Mouse (Mus musculus) right cerebral cortex, postnatal 4 days (tissue): Measurements from ENCODE around the gene Cdh4.

ENCODE experiments used
- DNase-seq: peaks from one replicate; pipeline ENCODE4 v3.0.0-alpha.2; 2022

Gene Cdh4

DNA sequence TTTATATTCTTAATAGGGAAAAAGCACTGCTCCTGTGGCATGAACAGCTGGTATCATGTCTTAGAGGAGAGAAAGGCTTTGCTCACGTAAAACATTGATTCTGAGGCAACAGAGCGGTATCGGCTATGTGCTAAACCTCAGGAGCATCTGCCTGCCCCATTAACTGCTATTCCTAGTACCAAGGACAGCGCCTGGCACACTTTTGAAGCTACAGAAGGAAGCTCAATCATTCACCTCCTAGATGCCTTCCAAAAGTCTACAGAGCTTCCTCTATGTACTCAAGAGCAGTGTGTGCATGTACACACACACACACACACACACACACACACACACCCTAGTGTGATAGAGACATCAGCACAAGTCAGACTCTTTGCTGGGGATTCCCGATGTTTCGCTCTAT is 34.4 kb downstream of the Cdh4 start:
- no peak for DNase-seq

DNA sequence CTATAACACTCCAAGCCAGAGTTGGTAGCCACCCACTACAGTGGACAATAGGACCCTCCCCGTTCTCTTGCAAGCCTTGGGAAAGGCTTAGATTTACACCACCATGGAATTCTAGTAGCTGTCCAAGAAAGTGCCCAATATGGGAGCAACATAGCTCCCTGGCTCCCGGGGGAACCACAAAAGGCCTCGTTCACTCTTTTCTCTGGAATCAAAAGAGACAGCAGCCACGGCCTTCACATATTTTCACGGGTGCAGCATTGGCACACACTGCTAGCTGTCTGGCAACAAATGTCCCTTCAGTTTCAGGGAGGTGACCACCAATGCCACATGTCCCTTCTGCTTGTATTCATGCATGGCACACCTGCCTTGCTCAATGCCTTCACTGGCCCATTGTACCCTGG is 38.6 kb downstream of the Cdh4 start:
- peak; percentile 21 for DNase-seq

DNA sequence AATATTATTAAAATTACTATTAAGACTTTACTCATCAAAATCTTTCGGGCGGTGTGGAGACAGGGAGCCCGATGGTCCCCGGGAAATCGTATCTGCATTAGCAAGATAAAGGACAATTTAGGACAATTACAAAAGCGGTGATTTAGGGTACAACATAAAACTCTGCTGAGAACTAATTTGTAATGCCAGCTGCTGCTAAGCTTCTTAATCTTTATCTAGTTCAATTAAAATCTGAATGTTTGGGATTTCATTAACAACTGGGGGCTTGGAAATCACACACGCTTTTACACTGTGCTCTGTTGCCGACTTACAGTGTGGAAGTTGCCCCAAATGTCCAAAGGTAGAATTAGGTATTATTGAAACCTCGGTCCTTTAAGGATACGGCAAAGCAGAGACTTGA is 39.1 kb downstream of the Cdh4 start:
- DNase-seq, result no peak

DNA sequence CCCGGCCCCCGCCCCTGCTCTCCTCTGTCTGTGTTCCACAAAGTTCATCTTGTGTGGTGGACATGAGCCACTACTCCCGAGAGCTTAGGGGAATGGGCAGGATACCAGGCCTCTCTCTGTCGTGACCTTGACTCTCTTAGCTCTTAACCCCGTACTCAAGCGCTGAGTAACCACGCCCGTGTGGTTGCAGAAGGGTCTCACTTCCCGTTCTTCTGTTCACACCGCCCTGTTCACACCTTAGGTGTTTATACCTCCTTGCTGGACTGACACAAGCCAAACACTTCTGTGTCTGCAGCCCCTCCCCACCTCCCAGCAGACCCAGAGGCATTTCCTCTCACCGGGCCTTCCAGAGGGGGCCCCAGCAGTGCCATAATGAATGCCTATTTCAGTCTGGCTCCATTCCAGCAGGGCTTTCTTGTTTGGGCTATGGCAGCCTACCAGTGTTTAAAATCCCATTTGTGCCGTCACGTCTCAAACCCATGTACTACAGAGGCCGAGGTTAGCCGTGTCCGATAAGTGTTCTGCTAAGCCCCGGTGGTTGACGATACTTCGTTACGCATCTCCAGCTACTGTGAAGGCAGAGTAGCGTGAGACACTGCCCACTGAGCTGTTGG is 46.4 kb downstream of the Cdh4 start:
- no peak for DNase-seq

DNA sequence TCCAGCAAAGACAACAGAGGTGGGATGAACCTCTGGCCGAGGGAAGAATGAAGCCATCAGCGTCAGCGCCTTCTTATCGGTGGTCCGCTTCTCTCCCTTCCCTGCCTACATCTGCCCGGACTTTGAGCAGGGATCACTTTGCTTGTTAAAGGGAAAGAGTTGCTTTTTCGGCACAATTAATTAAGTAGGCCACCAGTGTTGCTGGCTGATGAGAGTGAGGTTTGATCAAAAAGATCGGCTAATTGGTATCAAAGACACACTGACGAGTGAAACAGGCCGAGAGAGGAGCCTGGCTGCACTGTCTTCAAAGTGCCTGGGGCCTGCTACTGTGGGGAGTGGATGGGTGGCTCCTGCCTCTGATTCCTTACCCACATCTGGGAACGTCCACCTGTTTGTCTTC is 49.7 kb downstream of the Cdh4 start:
- DNase-seq, result no peak

DNA sequence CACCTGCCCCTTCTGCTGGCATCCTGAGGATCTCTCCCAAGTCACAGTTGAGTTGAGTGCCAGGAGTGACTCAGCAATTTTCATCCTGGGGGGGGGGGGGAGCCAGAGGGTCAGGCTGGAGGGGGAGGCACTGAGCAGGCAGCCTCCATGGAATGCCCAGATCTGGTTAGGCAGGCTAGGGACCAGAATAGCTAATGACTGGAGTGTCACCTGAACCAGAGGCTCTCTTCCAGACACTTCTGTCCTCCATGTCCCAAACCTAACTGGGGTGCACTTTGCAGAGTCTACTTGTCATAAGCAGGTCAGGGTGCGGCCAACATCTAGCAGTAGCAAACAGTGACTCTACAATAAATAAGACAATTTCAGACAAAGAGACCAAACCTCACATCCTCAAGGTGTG is 52.0 kb downstream of the Cdh4 start:
- no peak for DNase-seq

DNA sequence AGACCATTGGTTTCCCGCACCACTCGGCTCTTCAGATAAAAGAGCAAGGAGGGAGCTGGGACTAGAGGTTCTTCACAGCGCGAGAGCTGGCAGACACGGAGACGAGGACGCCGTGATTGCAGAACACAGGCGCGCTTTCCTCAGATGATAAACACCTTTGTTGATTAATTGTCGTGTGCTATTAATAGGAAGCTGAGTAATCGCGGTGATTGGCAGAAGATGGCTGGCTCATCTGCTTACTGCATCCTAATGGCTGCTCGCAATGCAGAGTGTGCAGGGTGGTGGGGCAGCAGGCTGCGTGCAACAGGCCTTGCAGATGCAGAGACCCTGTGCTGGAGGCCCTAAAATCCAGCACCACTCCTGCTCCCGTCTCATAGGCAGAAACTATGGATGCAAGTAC is 68.2 kb downstream of the Cdh4 start:
- DNase-seq, result no peak

DNA sequence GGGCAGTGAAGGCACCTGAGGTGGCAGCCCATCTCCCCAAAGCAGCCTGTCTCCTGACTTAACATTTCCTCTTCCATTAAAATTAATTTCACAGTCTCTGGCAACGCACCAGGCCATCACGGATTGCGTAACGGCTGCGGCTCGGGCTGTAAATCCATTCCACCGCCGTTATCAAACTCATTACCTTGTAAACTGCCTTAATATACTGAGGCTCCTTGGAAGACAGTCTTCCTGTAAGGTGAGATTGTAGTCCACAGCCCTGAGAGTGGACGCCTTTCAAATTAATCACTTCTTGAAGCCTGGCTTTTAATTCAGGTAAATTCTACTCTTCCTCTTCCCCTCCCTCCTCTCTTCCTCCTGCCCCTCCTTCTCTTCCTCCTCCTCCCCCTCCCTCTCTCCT is 74.3 kb downstream of the Cdh4 start:
- no peak for DNase-seq

DNA sequence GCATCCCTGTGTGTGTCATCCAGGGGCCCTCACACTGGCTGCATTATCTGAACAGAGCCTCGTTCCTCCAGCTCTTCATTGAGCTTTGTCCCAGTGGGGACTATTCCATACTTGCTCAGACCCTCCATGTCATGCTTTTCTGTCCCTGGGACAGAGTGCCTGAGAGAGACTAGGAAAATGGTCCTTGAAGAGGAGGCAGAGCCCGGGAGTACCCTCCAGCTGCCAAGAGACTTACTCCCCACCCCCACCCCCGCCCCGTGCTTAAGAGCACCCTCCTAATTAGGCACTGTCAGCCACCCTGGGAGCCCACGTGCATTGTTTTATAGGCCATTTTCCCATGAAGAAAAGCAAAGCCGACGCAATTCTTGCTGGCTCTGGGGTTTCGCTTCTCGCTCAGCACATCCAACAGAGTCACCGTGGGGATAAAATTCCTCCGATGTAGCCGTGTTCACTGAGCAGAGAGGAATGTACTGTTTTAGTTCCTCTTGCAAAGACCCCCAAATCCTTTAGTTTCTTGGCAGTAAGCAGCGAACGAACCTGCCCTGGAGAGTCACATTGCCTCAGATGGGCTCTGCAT is 76.3 kb downstream of the Cdh4 start:
- DNase-seq, result no peak

DNA sequence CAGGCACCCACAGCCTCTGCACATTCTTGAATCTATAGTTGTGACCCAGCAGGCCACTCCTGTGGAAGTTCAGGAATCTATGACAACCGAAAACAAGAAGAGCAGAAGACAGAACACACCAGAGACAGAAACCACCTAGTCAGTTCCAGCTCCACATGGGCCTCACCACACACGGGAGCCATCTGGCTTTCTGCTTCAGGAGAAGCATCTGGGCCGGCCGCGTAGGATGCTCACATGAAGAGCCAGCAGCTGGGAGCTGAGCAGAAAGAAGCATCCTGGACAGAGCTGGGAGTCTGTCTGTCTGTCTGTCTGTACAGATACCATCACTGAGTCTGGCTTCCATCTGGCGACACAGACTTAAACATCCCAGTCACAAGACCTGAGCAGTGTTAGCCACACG is 76.9 kb downstream of the Cdh4 start:
- DNase-seq, result no peak

DNA sequence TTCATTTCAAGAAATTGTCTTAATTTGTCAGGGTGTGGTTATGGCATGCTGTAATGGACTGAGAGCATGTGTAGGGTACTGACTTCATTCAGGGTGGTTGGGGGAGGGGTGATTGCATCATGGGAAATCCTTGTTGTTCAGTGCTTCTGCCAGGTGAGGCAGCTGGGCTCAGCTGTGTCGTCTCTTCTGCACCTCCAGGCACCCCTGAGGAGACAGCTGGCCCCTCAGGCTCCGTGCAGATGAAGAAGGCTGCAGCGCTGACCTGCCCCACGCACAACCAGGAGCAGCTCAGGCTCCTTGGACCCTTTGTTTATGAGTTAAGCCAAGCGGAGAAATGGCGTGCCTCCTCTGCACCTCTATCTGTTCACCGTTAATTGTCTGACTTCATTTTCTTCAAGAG is 77.7 kb downstream of the Cdh4 start:
- DNase-seq, result no peak

DNA sequence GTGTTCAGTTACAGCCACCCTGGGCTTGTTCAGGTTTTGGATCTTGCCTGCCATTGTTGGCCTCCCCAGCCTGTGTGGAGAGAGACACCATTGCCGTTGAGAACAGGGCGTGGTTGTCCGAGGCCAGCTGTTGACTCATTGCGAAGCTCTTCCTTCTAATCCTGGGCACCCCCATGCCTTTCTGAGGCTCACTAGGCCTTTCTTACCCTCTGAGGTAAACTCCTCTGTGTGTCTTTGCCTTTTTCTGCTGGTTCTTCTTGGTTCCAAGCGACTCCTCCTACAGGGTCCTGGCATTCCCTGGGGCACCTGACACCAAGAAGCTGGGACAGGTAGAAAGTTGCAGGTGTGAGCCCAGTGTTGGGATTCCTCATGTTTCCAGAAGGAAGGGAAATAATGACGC is 78.7 kb downstream of the Cdh4 start:
- DNase-seq, result no peak

DNA sequence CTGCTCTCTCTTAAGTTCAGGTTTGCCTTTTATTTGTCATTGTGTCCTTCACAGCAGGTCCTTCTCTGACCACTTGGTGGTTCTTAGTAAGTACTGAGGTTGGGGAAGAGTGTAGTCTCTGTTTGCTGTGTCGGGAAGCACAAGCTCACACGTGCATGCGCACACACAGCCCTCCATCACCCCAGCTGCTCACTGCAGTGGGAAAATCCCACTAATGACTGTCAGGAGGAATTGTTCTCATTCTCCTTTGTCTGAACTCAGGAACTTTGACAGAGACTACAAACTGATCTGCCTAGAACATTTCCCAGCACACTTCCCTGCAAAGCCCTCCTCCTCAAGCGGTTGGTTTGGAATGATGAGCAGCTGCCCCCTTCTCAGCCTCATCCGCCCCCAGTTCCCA is 79.2 kb downstream of the Cdh4 start:
- no peak for DNase-seq

DNA sequence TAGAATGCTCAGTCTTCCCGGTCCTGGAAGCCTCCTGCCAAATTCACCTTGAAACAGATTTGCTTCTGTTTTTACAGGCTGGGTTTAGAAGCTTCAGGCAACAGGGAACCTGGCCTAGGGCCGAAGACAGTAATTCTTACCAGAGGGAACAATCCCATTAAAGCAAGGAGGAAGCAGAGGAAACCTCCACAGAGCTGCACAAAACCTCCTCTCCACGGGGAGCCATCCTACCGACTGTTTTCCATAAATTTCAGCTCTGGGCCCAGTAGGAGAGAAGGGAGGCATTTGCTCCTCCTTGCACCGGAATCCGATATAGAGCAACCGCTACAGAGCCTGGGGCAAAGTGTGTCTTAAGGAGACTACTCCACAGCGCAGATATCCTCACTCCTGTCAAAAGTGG is 79.9 kb downstream of the Cdh4 start:
- no peak for DNase-seq

DNA sequence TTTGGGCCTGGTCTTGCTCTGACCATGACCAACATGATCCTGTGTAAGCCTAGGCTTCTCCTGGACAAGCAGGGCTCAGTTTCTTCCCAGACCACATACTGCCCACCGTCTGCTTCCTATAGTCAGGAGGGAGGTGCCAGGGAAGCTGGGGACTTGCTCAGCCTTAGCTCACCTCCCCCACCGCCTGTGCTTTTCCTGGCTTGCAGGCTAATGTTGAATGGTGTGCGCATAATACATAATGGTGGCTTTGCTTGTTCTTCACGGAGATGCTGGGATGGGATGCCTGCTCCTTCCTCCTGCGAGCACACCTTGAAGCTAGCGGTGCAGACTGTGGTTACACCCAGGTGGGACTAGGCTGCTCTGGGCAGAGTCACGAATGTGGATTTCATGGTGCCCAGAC is 84.7 kb downstream of the Cdh4 start:
- DNase-seq, result no peak

DNA sequence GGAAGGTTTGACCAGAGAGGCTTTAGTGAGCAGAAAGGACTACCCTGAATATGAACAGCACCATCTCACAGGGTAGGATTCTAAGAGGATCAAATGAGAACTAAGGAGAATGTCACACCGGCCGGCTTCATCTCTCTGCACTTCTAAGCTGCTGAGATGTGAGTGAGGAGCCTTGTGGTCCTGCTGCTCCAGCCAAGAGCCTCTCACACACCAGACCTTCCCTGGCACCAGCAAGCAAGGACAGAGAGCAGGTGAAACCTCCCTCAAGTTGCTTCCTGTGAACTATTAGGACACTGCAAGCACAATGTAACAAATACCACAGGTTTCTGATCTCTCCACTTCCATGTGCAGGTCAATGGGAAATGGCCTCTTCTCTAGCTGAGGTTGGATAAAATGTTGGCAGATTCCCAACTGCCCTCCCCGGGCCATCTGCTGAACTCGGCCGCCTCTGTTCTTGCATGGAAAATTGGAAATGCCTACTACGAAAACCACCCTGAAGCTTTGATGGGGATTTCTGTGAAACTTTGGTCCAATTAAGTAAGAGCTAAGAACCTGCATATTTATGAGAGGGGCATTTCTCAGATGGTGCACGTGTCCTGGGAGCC is 88.3 kb downstream of the Cdh4 start:
- DNase-seq, result no peak

DNA sequence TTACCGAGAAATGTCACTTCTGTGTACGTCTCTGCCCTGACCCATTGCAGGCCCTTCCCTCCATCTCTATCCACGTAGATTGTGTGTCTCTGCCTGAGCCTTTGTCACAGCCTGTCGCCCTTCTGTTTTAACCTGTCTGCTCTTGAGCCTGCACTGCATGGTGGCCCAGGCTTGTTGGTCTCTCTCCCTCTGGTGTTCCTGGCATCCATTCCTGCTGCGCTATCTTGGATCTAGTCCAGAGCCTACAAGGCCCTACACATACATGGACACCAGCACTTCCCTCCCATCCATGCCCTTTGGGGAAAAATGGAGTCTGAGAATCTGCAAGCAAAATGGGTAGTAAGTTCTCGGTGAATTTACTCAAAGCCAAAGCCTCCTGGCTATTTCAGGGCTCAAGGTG is 91.0 kb downstream of the Cdh4 start:
- no peak for DNase-seq

DNA sequence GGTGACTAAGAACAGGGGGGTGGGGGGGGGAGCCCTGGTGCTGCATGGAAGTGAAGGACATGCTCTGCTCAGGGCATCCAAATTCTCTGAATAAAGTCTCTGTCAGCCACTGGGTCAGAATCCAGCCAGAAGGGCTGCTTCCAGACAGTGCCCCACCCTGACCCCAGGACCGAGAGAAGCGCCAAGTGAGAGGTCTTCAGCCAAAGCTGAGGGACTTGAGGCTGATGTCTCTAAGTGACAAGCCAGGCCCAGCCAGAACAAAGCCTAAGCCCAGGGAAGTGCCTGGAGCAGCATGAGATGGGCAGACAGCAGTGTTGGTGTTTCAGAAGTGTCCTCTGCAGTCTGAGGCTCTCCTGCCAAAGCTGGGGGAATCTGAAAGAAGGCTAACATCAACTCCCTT is 91.7 kb downstream of the Cdh4 start:
- no peak for DNase-seq

DNA sequence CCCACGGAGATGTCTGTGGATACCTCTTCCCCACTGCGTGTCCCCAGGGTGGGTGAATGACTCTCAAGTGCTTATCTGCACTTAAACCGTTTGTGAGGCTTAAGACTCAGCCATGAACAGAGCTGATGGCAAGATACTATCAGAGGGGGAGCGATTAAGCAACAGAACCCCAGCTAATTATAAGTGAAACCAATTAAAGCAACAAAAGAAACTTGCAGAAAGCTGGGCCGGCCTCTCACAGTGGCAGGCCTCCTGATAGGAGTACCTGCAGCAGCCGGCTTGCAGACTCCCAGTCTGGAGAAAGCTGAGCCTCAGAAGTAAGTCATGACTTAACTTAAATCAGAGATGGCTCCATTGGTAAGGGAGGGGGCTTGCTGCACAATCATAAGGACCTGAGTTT is 93.0 kb downstream of the Cdh4 start:
- no peak for DNase-seq

DNA sequence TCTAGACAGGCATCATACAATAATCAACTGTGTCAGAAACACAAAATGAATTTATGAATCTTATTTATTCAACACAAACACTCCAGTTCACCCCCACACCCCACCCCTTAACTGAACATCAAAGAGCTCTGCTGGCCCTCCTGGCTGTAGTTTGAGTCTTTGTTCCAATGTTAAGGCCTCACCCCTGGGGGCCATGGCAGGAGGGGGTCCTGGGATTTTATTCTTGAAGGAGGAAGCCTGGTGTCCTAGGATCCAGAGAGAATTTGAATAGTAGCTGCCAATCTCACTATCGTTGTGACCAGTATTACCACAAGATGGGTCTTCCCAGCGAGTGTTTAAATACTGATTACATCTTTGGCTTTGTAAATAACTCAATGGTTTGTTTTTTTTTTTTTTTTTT is 94.5 kb downstream of the Cdh4 start:
- DNase-seq, result no peak

DNA sequence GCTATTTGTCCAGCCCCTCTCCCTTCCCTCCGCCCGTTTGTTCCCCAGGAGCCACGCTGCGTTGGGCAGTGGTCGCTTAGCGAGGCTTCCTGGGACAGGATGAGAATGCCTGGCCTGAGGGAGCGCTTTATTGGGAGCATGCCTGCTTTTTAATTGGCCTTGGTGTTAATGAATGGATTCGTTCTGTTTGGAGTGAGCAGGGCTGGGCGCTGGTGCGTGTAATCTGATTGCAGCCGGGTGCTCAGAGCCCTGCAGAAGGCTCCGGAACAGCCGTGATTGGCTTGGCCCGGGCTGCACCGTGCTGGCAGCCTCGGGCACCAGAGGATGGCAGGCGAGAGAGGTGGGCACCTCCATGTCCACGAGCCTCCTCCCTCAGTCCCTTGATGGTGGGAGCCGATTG is 95.2 kb downstream of the Cdh4 start:
- DNase-seq, result peak; percentile 42

DNA sequence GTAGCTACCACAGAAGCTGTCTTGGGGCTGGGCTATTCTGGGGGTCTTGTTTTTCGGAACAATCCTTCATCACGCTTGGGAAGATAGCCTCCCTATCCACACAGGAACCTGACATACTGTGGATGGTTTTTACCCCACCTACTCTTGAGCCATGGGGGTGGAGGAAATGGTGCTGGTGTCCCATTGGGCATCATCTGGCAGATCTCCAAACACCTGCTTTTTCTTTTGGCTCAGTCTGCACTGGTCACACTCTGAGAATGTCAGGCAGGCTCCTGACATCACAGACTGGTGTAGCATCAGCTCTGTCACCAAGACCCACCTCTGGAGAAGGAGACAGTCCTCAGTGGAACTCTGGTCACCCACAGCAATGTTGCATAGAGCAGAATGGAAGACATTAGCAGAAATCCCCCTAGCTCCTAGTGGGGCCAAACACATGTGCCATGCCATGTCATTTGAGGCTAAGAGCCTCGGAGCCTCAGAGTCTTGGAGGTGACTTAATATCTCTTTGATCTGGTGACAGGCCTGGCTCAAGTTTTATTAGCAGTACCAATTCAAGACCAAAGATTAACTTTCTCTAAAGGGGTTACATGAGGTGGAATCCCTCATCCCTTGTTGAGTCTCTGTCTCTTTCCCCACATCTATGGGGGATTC is 95.7 kb downstream of the Cdh4 start:
- no peak for DNase-seq

DNA sequence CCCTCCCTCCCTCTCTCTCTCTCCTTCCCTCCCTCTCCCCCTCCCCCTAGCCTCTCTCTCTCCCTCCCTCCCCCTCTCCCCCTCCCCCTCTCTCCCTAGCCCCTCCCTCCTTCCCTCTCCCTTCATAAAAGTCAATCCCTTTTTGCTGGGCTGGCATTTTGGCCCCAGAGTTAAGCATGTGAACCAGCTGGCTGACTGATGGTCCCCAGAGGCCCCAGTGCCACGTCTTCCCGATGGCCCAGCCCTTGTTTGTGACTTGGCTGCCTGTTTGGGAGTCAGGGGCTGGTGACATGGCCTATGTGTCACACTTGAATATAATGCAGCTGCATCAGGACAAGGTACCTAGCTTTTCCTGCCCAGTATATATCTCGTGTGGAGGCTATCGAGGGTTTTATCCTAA is 96.3 kb downstream of the Cdh4 start:
- DNase-seq, result no peak

DNA sequence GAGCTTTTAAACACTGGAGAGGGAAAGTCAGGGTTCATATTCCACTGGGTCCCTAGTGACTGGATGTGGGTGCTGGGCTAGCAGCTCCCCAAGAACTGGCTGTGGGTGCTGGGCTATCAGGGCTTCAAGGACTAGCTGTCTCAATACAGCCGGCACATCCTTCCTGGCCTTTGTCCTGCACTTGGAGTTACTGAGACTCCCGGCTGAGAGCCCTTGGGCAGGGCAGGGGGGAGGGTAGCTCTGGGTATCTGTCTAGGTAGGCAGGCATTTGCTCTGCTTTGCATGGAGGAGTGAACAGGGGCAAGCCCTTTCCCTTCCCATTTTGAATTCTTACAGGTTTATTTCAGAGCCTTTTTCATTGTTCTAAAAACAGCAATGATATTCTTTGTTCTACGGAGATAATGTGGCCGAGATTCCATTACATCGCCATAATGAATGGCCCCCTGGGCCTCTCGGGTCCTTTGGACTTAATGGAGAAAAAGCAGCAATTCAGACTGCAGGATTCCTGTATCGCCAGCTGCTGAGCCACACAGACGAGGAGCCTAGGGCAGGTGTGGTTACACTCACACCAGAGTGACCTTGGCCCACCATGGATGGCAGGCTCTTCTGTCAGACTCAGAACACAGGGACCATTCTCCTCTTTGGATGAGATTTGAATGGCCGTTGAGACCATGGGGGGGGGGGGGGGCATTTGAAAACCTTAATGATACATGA is 97.5 kb downstream of the Cdh4 start:
- no peak for DNase-seq
